Mouse (Mus musculus) mature B cell (primary cell): ENCODE results near the gene Lama2.

Experiments used
- in situ Hi-C: fragments of 300-500 bp; cut with MboI; formaldehyde crosslinking; loops from 2 replicates; pipeline ENCODE4 v1.14.3; 2019

The Lama2 gene

GRCm38 (mm10) chr10:27384636-27385035, 234.9 kb downstream of the Lama2 start:
- in situ Hi-C loops, result no loop called here

DNA sequence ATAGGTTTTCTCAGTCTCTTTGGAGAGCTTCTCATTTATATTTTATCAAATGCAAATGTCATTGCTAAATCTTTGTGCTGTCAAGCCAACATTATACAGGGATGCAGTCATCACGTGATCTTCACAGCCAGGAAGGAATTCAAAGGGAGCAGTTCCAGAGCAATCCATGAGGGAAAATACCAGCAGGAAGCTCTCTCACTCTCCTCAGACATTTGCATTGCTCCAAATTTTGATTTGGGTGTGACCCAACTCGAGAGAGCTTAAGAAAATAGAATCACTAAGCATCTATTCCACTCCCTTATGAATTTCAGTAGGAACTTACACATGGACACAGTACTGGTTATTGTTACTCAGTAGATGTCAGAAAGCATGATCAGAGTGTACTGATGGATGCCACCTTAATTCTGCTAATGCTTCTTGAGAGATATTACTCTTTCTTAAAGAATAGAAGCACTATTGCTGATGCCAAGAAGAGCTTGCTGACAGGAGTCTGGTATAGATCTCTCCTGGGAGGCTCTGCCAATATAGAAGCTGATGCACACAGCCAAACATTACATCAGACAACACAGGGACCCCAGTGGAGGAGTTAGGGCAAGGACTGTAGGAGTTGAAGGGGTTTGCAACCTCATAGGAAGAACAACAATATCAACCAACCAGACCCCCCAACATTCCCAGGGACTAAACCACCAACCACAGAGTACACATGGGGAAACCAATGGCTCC, 236.5 kb downstream of the Lama2 start:
- in situ Hi-C loops, result no loop called here

- in situ Hi-C loops, result no loop called here
Measured at GRCm38 (mm10) chr10:27378286-27378685, 241.3 kb downstream of the Lama2 start.

GRCm38 (mm10) chr10:27344278-27344677, 275.3 kb downstream of the Lama2 start:
- in situ Hi-C loops, result no loop called here

DNA sequence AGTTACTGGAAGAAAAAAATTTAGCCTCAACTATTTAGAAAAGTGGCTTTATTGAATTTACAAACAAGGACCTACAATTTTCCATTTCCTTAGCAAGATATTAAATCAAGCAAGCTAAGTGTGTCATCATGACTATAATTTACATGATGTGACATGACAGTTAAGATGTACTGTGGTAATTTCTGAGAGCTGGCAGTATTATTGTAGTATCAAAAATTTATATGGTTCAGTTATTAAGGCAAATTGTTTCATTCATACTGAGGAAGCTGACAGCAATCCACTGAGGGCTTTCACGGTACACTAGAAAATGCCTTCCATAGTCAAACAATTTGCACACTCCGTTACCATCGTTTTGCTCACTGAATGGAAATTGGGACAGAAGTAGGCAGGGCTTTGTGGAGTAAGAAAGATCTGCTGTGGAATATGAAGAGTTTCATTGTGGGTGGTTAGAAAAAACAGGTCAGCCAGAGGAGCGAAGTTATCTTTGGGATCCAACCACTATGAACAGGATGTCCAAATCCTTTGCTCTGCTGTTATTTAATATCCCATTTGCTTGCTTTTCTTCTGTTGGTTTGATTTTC, 297.1 kb downstream of the Lama2 start:
- in situ Hi-C loops, result no loop called here

- in situ Hi-C loops, result no loop called here
Measured at GRCm38 (mm10) chr10:27307444-27307843, 312.1 kb downstream of the Lama2 start.

DNA sequence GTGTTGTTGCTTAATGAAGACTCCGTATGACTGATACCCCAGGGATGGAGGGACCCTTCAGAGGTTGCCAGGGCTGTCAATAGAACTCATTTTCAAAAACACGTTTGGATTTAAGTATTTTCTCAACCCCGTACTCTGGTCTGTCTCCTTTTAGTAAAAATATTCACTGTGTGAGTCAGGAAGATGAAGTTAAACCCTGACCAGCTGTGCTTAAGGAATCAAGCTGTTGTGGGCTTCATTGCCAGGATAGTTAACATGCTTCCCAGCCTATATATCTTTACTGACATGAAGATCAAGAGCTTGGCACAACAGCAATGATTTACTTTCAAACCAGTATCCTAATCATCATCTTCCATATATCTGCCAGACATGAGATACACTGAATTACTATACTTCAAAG, 314.3 kb downstream of the Lama2 start:
- in situ Hi-C loops, result no loop called here

GRCm38 (mm10) chr10:27285098-27285860, 334.3 kb downstream of the Lama2 start:
- in situ Hi-C loops, result no loop called here

GRCm38 (mm10) chr10:27267432-27267831, 352.1 kb downstream of the Lama2 start:
- in situ Hi-C loops, result no loop called here

- in situ Hi-C loops, result no loop called here
Measured at GRCm38 (mm10) chr10:27265812-27266211, 353.7 kb downstream of the Lama2 start.

- in situ Hi-C loops, result no loop called here
Measured at GRCm38 (mm10) chr10:27264713-27265112, 354.8 kb downstream of the Lama2 start.

DNA sequence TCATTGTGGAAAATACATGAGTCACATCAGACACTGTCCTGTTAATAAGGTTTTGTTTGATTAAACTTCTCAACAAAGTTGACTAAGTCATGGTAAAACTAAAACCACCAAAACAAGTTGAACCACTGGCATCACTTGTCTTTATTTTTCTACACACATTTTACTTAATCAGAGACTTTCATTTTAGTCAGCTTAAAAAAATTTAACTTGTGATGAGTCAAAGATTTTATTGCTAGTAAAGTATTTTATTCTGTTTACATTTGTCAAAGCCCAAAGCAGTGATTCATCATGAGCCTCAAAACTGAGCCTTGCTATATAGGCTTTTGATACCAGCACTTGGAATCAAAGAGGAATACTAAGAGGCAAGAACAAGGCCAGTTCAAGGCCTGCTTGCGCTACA, 369.8 kb downstream of the Lama2 start:
- in situ Hi-C loops, result no loop called here

GRCm38 (mm10) chr10:27234755-27235154, 384.8 kb downstream of the Lama2 start:
- in situ Hi-C loops, result no loop called here

- in situ Hi-C loops, result no loop called here
Measured at GRCm38 (mm10) chr10:27233577-27233976, 386.0 kb downstream of the Lama2 start.

DNA sequence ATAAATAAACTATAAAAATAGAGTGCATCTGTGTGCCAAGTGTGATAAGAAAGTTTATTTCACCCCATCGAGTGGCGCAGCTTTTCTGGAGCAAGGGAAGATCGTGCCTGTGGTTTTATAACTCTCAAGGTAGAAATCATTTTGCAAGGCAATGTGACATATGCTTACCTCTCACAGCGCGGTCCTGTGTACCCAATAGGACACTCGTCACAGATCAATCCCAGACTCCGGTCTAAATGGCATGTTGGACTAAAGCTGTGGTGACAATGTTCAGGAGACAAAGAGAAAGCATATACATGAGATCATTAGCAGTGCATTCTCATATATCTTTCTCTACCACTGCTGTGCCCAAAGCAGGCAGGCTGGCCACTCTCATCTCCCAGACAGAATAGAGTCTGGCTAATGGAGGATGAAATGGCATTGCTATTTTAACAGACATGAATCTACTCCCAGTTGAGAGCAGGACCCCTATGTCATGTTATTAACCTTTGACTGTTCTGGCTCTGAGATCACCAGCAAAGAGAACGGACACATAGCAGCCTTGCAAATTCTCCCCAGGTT, 395.7 kb downstream of the Lama2 start:
- in situ Hi-C loops, result no loop called here

- in situ Hi-C loops, result no loop called here
Measured at GRCm38 (mm10) chr10:27222639-27223315, 396.8 kb downstream of the Lama2 start.

DNA sequence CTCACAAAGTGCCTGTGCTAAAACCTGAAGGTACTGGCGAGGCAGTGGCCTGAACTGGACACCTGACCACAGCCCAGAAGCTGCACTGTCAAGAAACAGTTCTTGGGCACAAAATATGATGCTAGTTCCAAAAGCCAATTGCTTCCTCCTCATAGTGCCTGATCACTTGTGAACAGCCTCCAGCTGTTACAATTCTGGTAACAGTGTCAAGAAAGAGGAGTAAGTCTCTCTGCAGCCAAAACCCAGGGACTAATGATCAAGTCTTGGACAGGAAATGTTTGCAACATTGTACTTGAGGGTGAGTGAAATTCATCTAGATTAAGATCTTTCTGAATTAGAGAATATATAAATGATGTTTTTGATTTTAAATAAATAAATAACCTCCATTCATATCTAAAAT, 399.9 kb downstream of the Lama2 start:
- in situ Hi-C loops, result no loop called here

DNA sequence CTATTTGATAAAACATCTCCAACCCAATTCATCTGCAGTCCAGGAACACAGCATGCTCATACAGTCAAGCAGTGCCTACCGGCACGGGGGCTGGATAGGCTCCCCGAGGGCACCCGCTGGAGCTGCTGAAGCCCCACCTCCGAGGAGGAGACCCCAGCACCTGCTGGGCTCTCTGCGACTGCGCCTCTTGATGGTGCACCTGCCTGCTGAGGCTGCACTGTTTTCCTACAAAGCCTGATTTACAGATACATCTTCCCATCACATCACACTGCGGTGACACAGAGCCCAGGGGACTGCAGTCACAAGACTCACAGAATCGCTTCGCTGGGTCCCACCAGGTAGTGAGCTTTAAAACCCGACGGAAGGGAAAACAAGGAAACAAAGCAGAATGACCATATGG, 412.2 kb downstream of the Lama2 start:
- in situ Hi-C loops, result no loop called here

GRCm38 (mm10) chr10:27198443-27198842, 421.1 kb downstream of the Lama2 start:
- in situ Hi-C loops, result no loop called here

- in situ Hi-C loops, result no loop called here
Measured at GRCm38 (mm10) chr10:27193986-27194908, 425.3 kb downstream of the Lama2 start.
